Mouse (Mus musculus): ENCODE data around the gene Gsg1l.

DNA sequence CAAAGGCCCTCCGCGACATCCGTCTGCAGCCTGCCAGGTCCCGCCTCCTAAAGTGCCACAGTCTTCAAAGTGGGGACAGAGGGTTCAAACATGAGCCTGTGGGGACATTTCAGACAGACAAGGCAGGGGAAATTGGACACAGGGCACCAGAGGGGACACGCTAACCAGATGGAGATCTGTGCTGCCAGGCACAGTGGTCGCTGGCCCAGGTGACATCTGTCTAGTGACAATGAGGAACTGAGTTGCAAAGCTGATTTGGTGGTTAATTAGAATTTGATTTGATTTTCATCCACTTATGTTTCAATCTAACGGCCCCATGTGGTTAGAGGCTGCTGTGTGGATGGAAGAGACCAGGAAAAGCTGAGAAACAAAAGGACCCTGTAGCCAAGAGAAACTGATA, 28.6 kb downstream of the Gsg1l start:
- TF ChIP-seq CTCF (IDR thresholded peaks at IDR 0.05; ENCODE audit: low read depth) (no peak), EP300 (IDR thresholded peaks at IDR 0.05; ENCODE audit: low read depth) (no peak)
